In the genomic region with DNA sequence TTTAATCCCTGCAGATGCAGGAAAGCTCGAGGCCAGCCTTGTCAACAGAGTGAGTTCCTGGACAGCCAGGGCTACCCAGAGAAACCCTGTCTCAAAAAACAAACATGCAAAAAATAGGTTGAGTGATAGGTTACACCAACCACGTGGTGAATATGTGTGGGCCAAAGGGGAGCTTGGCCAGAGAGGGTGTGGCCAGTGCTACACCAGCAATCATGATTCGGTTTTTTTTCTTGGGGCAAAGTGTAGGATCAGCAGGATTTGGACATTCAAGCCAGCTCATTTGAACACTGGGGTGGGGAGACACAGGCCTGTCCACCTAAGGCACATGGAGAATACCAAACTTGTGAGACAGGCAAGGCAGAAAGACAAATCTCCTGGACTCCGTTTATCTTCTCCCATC, we compare ENCODE assay signal across 14 mouse cellular contexts. TPM values are rescaled to one million over a fixed set of nuclear protein-coding genes. Genes with fewer than 3 reads are reported as not detected.
A peak's percentile ranks its signal among the peaks of the same experiment; 100 is the strongest.
DNase-seq lines count a peak whose midpoint lies in the region; ATAC-seq and TF ChIP-seq lines count a peak whose summit lies in the region.
"Had no signal": no experiment of that assay in that cellular context is flagged by ENCODE, and none has a peak within 500 bp of the region (broad histone marks: within the 10 kb centered on the region; RNA-seq: fewer than 3 reads in every experiment).

No protein-coding gene starts in this region.

- WGBS in kidney, embryonic 16.5 days: 66% methylated on average over 4 of the region's 4 CpGs
- WGBS in liver, embryonic 14.5 days (ENCODE audit: insufficient replicate concordance): 23% methylated on average over 4 of the region's 4 CpGs

- no peak for TF ChIP-seq EP300 in liver, embryonic 14.5 days (IDR thresholded peaks at IDR 0.05; ENCODE audit: low read depth)

- H3K4me2 ChIP-seq in kidney, embryonic 16.5 days (replicated peaks; ENCODE audit: low read depth, low read length): no peak overlapping the region
- no peak overlapping the region for H3K4me2 ChIP-seq in liver, embryonic 14.5 days (ENCODE audit: low read depth)
- H3K4me2 ChIP-seq: forebrain, embryonic 13.5 days; midbrain, embryonic 13.5 days had no signal

- ATAC-seq in kidney, embryonic 16.5 days (ENCODE audit: low FRiP score, low TSS enrichment): no peak
- ATAC-seq in liver, embryonic 14.5 days (ENCODE audit: insufficient read depth): peak; percentile 48; the same call in 1 of the 2 replicates
- ATAC-seq in granulocyte monocyte progenitor cell, adult 5-6 weeks (replicated peaks; ENCODE audit: poor library complexity, severe bottlenecking): no peak
- ATAC-seq in megakaryocyte progenitor cell, adult 5-6 weeks (replicated peaks; ENCODE audit: poor library complexity): no peak
- ATAC-seq: forebrain, embryonic 13.5 days; midbrain, embryonic 13.5 days had no signal

- H3K4me3 ChIP-seq in kidney, embryonic 16.5 days (ENCODE audit: low read length): no peak overlapping the region
- H3K4me3 ChIP-seq in E14TG2a.4 (replicated peaks; ENCODE audit: low read length): peak overlapping the region; percentile 55
- no peak overlapping the region for H3K4me3 ChIP-seq in brown adipose tissue, adult 24 weeks (ENCODE audit: insufficient read depth, low read depth, low read length)
- no peak overlapping the region for H3K4me3 ChIP-seq in liver, embryonic 14.5 days (ENCODE audit: insufficient read depth in 1 of 2, low read depth in 2 of 2, low read length in 2 of 2)
- H3K4me3 ChIP-seq: forebrain, embryonic 13.5 days; midbrain, embryonic 13.5 days had no signal

- no peak overlapping the region for H3K27ac ChIP-seq in kidney, embryonic 16.5 days (ENCODE audit: low read length)
- peak overlapping the region; percentile 52 for H3K27ac ChIP-seq in brown adipose tissue, adult 24 weeks (replicated peaks; ENCODE audit: low read depth, low read length)
- H3K27ac ChIP-seq in liver, embryonic 14.5 days: no peak overlapping the region
- H3K27ac ChIP-seq: forebrain, embryonic 13.5 days; midbrain, embryonic 13.5 days had no signal

- DNase-seq in kidney, adult 11 months: peak; percentile 53
- no peak for DNase-seq in liver, embryonic 14.5 days (ENCODE audit: low read depth in 3 of 3, low spot score in 3 of 3)
- DNase-seq in adrenal gland, adult 8-10 months: no peak
- DNase-seq: adrenal gland, postnatal 10 days; cerebellum, adult 18-20 months; layer of hippocampus, adult 9-11 months had no signal

- H3K9ac ChIP-seq in kidney, embryonic 16.5 days (replicated peaks; ENCODE audit: low read length): no peak overlapping the region
- no peak overlapping the region for H3K9ac ChIP-seq in liver, embryonic 14.5 days (replicated peaks)
- H3K9ac ChIP-seq: forebrain, embryonic 13.5 days; midbrain, embryonic 13.5 days had no signal

- H3K9me3 ChIP-seq in kidney, embryonic 16.5 days (ENCODE audit: low read length): no peaks in the 10 kb centered on the region
- no peaks in the 10 kb centered on the region for H3K9me3 ChIP-seq in E14TG2a.4 (ENCODE audit: low read length)
- no peaks in the 10 kb centered on the region for H3K9me3 ChIP-seq in liver, embryonic 14.5 days (ENCODE audit: control insufficient read depth, low read length)
- H3K9me3 ChIP-seq: forebrain, embryonic 13.5 days; G1E; midbrain, embryonic 13.5 days had no signal

- no peaks in the 10 kb centered on the region for H3K27me3 ChIP-seq in kidney, embryonic 16.5 days (ENCODE audit: insufficient read depth, low read length)
- H3K27me3 ChIP-seq in E14TG2a.4 (ENCODE audit: insufficient read depth, low read length): no peaks in the 10 kb centered on the region
- H3K27me3 ChIP-seq in liver, embryonic 14.5 days (ENCODE audit: control insufficient read depth, insufficient read depth, low read length): no peaks in the 10 kb centered on the region
- H3K27me3 ChIP-seq: forebrain, embryonic 13.5 days; midbrain, embryonic 13.5 days had no signal

- H3K36me3 ChIP-seq in kidney, embryonic 16.5 days (ENCODE audit: insufficient read depth, low read length): no peaks in the 10 kb centered on the region
- H3K36me3 ChIP-seq in E14TG2a.4 (ENCODE audit: insufficient read depth, low read length): no peaks in the 10 kb centered on the region
- H3K36me3 ChIP-seq in liver, embryonic 14.5 days (replicated peaks; ENCODE audit: control insufficient read depth, insufficient read depth, low read depth): no peaks in the 10 kb centered on the region
- H3K36me3 ChIP-seq: G1E; midbrain, embryonic 13.5 days had no signal

- peaks cover 2% of the 10 kb centered on the region for H3K4me1 ChIP-seq in kidney, embryonic 16.5 days (ENCODE audit: insufficient read depth, low read length)
- H3K4me1 ChIP-seq in E14TG2a.4 (replicated peaks; ENCODE audit: low read depth, low read length): peaks cover 80% of the 10 kb centered on the region
- peaks cover 3% of the 10 kb centered on the region for H3K4me1 ChIP-seq in brown adipose tissue, adult 24 weeks (ENCODE audit: control insufficient read depth, insufficient read depth, insufficient read length, low read length)
- peaks cover 0 to 11% of the 10 kb centered on the region in 2 experiments; a peak in 2 of 4 replicates for H3K4me1 ChIP-seq in liver, embryonic 14.5 days (replicated peaks; ENCODE audit: control insufficient read depth in 2 of 2, insufficient read depth in 2 of 2, low read length in 1 of 2)
- H3K4me1 ChIP-seq: midbrain, embryonic 13.5 days had no signal

- no peak for TF ChIP-seq CTCF in E14TG2a.4 (conservative IDR thresholded peaks at IDR 0.05; ENCODE audit: low read length)
- TF ChIP-seq CTCF in liver, embryonic 14.5 days (IDR thresholded peaks at IDR 0.05; ENCODE audit: low read depth): no peak

RNA-seq across cellular contexts. Expression of gene Idh2, which starts 14.1 kb away (rescaled TPM):
- 782 and 850 TPM in 2 replicates for polyA plus RNA-seq in kidney, embryonic 16.5 days (2015; fragmentation: Nextera tagmentation; extraction: Ambion mirVana)
- 310 and 421 TPM in 2 replicates for polyA plus RNA-seq in brown adipose tissue, adult 24 weeks (2012; ENCODE audit: insufficient read depth, insufficient read length, missing spikeins)
- 83.7 and 88.2 TPM in 2 replicates for polyA plus RNA-seq in liver, embryonic 14.5 days (2012; rRNA removed)
- polyA plus RNA-seq in liver, embryonic 14.5 days (2014; fragmentation: Nextera tagmentation; extraction: Ambion mirVana): 128 and 132 TPM in 2 replicates
- total RNA-seq in granulocyte monocyte progenitor cell, adult 5-6 weeks (2014; fragmentation: Nextera tagmentation): 259 and 298 TPM in 2 replicates
- 338 and 368 TPM in 2 replicates for total RNA-seq in granulocyte monocyte progenitor cell, adult 5-6 weeks (2017)
- total RNA-seq in megakaryocyte progenitor cell, adult 5-6 weeks (2015): 267 and 274 TPM in 2 replicates
- 276 and 284 TPM in 2 replicates for total RNA-seq in megakaryocyte progenitor cell, adult 5-6 weeks (2017)
- 100 to 1,000 TPM; 122 to 222 (median 165) TPM for total RNA-seq in adrenal gland, adult 8-10 months (2022)

RNA-seq across cellular contexts. Expression of gene Sema4b, which starts 57.4 kb away (rescaled TPM):
- 17.7 and 23.7 TPM in 2 replicates for polyA plus RNA-seq in kidney, embryonic 16.5 days (2015; fragmentation: Nextera tagmentation; extraction: Ambion mirVana)
- 13.1 and 15.1 TPM in 2 replicates for polyA plus RNA-seq in brown adipose tissue, adult 24 weeks (2012; ENCODE audit: insufficient read depth, insufficient read length, missing spikeins)
- polyA plus RNA-seq in liver, embryonic 14.5 days (2012; rRNA removed): 6.1 and 6.4 TPM in 2 replicates
- polyA plus RNA-seq in liver, embryonic 14.5 days (2014; fragmentation: Nextera tagmentation; extraction: Ambion mirVana): 8.5 and 9.9 TPM in 2 replicates
- 6.2 and 6.6 TPM in 2 replicates for total RNA-seq in granulocyte monocyte progenitor cell, adult 5-6 weeks (2014; fragmentation: Nextera tagmentation)
- total RNA-seq in granulocyte monocyte progenitor cell, adult 5-6 weeks (2017): 3.6 and 4.4 TPM in 2 replicates
- total RNA-seq in megakaryocyte progenitor cell, adult 5-6 weeks (2015): 6.6 and 7.7 TPM in 2 replicates
- total RNA-seq in megakaryocyte progenitor cell, adult 5-6 weeks (2017): 5.3 and 8.1 TPM in 2 replicates
- total RNA-seq in adrenal gland, adult 8-10 months (2022): 10 to 100 TPM; 58.6 to 86.9 (median 67.8) TPM

Comparison
In these comparisons a context has a peak if more than half of its experiments do, and no peak if none do; other contexts are left out.
1. RNA of gene Sema4b, which starts 57.4 kb away (total RNA-seq): 58.6 to 86.9 TPM in adrenal gland, adult 8-10 months; 5.3 to 8.1 TPM in megakaryocyte progenitor cell, adult 5-6 weeks and 3.6 to 6.6 TPM in granulocyte monocyte progenitor cell, adult 5-6 weeks; every median in the first group is over 4 times any median in the second.